Mouse (Mus musculus) ovary, postnatal 14 days (tissue): ENCODE results near the gene Pdk3.

ENCODE experiments used
- DNase-seq: peaks from one replicate; pipeline ENCODE4 v3.0.0; 2022; ENCODE audit warnings: low spot score

Pdk3 gene

DNA sequence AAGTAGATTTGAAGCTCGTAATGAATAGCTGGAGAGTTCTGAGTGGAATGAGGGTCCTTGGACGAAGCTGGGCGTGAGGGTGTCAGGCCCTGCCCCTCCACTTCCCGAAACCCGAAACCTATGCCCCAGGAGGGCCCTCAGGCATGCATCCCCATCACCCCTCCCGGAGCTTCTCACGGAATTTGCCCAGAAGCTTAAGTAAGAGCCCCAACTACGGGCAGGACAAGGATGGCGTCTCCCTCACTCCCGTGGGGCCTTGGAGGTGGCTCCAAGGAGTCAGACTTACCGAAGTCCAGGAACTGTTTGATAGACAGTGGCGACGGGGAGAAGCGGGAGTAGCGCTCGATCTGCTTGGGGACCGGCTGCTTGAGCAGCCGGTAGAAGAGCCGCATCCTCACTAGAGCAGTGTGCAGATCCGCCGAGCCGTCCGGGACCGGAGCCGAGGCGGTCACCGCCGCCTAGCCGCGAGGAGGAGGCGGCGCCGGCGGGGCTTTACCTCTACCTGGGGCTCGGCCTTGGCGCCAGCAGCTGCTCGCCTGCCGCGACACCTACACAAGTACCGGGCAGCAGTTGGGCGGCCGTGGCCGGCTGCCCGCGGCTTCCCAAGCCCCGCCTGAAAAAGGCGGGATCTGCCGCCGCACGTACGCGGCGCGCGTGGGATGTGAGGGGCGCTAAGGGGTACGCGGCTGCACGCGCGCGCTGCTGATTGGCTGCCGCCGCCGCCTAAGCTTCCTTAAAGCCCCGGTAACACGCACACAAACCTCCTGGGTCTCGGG, at the start of gene Pdk3:
Gene Pdk3 (minus strand): TSS at position 641 of the 776 bp plus-strand sequence.
- DNase-seq = peak; percentile 55

DNA sequence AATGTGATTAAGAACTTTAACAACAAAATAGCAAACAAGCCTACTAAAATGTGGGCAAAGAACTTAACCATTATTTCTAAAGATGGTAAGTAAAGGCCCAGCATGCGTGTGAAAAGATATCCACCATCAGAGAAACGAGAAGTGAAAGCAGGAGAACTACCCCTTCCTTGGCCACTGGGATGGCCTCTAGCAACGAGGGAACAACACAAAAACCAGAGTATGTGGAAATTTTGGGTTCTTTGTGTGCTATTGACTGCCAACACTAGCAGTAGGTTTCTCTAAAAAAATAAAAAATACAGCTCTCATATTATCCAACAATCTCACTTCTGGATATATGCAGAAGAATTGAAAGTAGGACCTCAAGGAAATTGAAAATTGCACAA, 45.6 kb upstream of the Pdk3 start:
- DNase-seq = no peak

GRCm38 (mm10) chrX:93876981-93877633, 45.1 kb upstream of the Pdk3 start:
- no peak for DNase-seq

DNA sequence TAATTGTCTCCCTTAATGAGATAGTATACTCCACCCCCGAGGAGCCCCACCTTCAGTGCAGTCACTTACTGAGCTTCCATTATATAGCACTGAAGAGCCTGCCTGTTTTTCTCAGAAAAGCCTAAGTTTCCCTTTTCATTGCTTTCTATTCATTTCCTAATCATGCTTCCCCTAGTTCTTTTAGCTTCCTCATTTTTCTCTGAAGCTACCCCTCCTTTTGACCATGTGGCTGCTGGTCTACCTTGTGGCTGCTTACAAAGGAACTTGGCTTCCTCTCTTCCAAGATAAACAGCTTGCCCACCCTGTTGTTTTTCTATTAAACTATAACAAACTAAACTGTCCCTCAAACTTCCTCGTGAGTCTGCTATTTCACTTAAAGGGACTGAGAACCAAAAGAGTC, 31.4 kb upstream of the Pdk3 start:
- no peak for DNase-seq

DNA sequence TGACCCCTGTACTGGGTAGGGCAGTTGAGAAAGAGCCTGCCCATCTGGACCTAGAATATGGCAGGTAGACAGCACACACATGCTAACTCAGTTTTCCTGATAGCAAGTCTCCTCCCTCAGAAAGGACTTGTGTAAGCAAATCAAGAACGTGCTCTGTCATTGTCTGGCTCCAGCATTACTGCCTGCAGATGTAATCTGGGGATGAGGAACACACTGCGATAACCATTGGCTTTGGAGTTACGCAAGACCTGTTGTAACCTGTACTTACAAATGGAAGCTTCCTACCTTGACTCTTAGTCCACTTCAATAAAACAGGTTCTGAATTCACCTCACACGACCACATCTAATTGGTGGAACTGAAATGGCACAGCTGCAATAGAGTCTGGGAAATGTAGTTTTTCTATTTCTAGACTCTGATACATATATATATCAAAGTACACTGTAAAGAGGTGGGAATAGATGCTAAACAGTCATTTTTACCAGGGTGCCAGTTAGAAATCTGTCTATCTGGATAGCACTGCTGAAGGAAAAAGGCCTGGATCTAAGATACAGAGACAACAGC, 30.6 kb upstream of the Pdk3 start:
- no peak for DNase-seq

DNA sequence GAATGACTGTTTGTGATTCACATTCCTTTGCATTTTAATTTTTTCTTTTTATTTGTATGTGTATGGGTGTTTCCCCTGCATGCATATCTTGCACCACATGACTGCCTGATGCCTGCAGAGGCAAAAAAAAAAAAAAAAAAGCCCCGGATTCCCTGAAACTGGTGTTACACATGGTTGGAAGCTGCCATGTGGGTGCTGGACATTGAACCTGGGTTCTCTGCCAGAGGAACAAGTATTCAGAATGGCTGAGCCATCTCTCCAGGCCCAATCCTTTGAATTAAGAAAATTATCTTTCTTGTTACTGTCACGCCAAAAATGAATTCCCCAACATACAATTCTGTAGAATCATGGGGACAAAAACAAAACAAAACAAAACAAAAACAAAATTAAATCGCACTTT, 25.8 kb upstream of the Pdk3 start:
- DNase-seq = no peak

DNA sequence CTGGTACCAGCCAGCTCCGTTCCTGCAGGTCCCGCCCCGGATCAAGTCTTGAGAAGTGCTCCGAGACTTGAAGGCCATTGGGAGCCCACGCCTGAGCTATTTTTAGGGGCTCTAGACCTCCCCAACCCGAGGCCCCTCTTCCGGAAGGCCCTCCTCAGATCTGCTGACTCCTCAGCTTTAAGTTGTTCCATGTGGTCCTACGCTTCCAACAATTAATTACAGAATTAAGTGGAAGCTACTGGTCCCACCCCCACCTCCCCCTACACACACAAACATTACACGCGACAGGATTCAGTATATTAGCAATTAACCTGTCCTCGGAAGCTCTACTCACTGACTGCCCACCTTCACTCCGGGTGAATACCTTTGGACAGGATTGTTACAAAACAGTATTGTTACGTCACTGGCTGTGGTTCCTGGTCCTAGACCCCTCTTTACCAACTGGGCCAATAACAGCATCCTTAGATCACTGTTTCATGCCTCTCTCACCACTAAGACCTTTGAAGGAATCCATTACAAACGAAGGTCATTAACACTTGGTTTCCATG, 410 bp upstream of the Pdk3 start:
- DNase-seq = no peak

DNA sequence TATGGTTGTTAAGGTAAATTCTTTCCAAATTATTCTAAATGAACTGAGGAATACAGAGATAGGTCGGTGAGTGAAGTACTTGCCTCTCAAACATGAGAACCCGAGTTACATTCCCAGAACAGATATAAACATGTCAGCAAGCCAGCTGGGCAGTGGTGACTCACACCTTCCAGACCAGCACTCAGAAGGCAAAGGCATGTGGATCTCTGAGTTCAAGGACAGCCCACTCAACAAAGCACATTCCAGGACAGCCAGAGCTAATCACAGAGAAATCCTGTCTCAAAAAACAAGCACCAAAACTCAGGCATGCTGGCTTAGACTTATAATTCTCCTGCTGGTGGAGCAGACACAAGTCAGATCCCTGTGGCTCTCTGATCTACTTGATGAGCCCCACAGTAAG, 6.2 kb downstream of the Pdk3 start:
- no peak for DNase-seq

GRCm38 (mm10) chrX:93808040-93808439, 24.0 kb downstream of the Pdk3 start:
- no peak for DNase-seq

- peak; percentile 10 for DNase-seq
Observed at GRCm38 (mm10) chrX:93793168-93793567, 38.8 kb downstream of the Pdk3 start.

- DNase-seq = no peak
Observed at GRCm38 (mm10) chrX:93789562-93789961, 42.4 kb downstream of the Pdk3 start.

DNA sequence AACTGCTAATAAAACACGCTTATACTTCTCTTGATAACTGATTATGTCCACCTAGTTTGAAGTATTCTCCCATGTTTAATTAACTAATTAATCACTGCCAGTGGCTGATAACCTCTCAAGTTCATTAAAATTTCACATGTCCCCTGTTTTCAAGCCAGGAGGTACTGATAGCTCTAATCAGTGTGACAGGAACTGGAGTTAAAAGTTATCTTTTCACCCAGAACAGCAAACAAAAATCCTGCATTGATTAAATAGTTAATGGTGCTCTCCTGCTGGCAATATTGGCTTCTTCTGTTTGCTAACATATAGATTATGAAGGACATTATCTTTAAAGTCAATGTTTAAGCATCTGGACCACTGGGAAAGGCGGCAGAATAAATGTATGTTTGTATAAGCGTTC, 71.2 kb downstream of the Pdk3 start:
- DNase-seq = no peak

- no peak for DNase-seq
Observed at GRCm38 (mm10) chrX:93756867-93757455, 75.0 kb downstream of the Pdk3 start.

DNA sequence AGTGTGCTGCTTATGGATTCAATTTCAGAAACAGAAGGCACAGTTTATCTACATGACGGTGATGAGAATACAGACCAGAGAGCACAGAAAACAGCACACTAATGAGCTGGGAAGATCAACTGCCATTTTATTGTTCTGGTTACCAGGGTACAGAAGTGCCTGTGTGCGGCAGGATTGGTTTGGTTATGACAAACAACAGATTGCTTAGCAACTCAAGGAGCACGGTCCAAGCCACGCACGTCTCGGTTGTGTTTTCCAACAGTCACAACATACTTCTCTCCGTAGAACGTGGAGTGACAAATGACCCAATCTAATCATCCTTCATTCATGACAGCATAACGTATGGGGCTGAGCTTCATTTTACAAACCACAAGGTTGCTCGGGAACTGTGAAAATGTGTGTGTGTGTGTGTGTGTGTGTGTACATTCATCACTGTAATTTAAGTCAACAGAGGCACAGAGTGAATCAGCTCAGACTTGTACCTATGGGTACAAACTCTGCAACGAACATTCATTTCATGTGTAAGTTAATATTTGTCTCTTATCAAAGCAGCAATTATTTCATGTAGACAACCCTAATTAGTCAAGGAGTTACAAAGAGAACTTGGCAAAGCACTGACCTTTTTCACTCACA, 76.7 kb downstream of the Pdk3 start:
- DNase-seq = no peak

DNA sequence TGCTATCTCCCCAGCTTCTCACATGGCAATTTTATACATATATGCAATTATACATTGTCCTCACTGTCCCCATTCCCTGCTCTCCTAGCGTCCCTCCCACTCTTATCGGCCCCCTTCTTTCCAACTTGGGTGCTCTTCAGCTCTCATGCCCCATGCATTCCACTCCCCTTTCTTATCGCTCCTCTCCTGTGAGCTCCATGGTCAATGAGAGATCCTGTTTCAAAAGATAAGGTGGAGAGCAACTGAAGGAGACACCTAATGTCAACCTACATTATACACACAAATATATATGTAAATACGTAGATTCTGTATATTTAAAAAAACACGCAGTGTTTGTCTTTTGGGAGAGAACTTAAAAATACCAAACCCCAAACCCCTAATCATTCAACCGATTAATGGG, 81.4 kb downstream of the Pdk3 start:
- DNase-seq = no peak

- no peak for DNase-seq
Observed at GRCm38 (mm10) chrX:93749165-93749564, 82.8 kb downstream of the Pdk3 start.

DNA sequence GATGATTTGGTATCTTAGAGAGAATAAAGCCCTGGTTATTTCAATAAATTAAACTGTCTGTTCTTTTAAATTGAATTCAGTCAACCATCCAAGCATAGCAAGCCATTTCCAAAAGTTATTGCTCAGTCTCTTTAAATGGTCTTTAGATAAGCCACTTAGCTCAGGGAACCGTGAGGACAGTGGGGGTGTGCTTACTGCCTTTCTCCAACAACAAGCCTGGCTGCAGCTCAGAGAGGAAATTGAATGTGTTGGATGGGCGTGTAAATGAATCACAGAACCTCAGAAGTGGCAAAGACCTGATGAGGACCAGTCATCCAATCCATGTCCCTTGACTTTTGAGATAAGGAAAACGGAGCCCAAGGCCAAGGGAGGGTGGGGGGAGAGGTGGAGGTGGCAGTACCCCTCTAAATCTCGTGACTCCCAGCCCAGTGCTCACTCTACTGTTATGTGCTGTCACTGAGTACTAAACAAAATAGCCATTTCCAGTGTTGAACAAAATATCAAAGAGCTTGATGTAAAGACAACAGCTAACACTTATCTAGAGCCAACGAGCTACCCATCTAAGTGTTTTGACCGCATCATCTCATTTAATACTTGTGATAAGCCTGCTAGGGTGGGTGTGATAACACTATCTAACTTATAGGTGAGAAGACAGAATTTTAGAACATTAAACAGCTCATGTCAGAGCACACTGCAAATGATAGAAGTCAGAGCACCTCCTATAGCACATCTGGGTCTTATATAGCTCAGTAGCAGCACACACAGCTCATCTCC, 98.8 kb downstream of the Pdk3 start:
- no peak for DNase-seq

GRCm38 (mm10) chrX:93732407-93732806, 99.6 kb downstream of the Pdk3 start:
- DNase-seq = no peak

- DNase-seq = no peak
Observed at GRCm38 (mm10) chrX:93730854-93731253, 101.1 kb downstream of the Pdk3 start.

GRCm38 (mm10) chrX:93729529-93729928, 102.5 kb downstream of the Pdk3 start:
- no peak for DNase-seq
